Mouse (Mus musculus): ENCODE data around the gene P2rx6.

P2rx6 gene

GRCm38 (mm10) chr16:17625488-17626268, 64.0 kb downstream of the P2rx6 start:
- in situ Hi-C loops (cut with MboI, MseI): no loop called here

GRCm38 (mm10) chr16:17626269-17626555, 64.5 kb downstream of the P2rx6 start:
- in situ Hi-C loops (cut with MboI, MseI): no loop called here

All from T-helper 17 cell (primary cell).